17 mouse cellular contexts compared by ENCODE assay signal in genomic region chr4:46596398-46596797, GRCm38 (mm10). TPM values are rescaled to one million over a fixed set of nuclear protein-coding genes. Genes with fewer than 3 reads are reported as not detected.
DNase-seq lines count a peak whose midpoint lies in the region; ATAC-seq and TF ChIP-seq lines count a peak whose summit lies in the region.
"Had no signal": no experiment of that assay in that cellular context is flagged by ENCODE, and none has a peak within 500 bp of the region (broad histone marks: within the 10 kb centered on the region; RNA-seq: fewer than 3 reads in every experiment).

No protein-coding gene starts in this region.

- H3K36me3 ChIP-seq in lung, embryonic 15.5 days = no peaks in the 10 kb centered on the region
- H3K36me3 ChIP-seq in intestine, postnatal 0 days (ENCODE audit: control insufficient read depth, insufficient read depth) = no peaks in the 10 kb centered on the region; the same call in 1 of the 2 replicates
- no peaks in the 10 kb centered on the region for H3K36me3 ChIP-seq in midbrain, embryonic 10.5 days
- no peaks in the 10 kb centered on the region for H3K36me3 ChIP-seq in embryonic facial prominence, embryonic 10.5 days (replicated peaks)
- H3K36me3 ChIP-seq: heart, embryonic 15.5 days; hindbrain, embryonic 13.5 days; limb, embryonic 13.5 days; neural tube, embryonic 13.5 days had no signal

- peak; percentile 45 to 54 for DNase-seq in adrenal gland, adult (ENCODE audit: inconsistent age in 2 of 2, low spot score in 1 of 2)
- DNase-seq in adrenal gland, postnatal 14 days = no peak
- no peak for DNase-seq in lung, postnatal 25 days (ENCODE audit: low spot score)
- DNase-seq in cerebellum, adult 9-11 months = peak; percentile 81
- DNase-seq in midbrain, embryonic 10.5 days (ENCODE audit: low spot score) = no peak
- DNase-seq in embryonic facial prominence, embryonic 10.5 days (ENCODE audit: low spot score) = no peak
- DNase-seq: adrenal gland, adult 8-10 months; kidney, adult 18-20 months; liver, postnatal 0 days; right cerebral cortex, adult 18-20 months; thymus, adult 18-20 months had no signal

- H3K9ac ChIP-seq in lung, embryonic 15.5 days = 0 out of 2 replicates have a peak overlapping the region, but pooled peaks have one; percentile 4
- peak overlapping the region; percentile 17; the same call in 1 of the 2 replicates for H3K9ac ChIP-seq in intestine, postnatal 0 days (ENCODE audit: low read depth, low read length)
- H3K9ac ChIP-seq: heart, embryonic 15.5 days; hindbrain, embryonic 13.5 days; limb, embryonic 13.5 days; liver, postnatal 0 days; neural tube, embryonic 13.5 days had no signal

- H3K27ac ChIP-seq in lung, embryonic 15.5 days = no peak overlapping the region
- peak overlapping the region; percentile 93 for H3K27ac ChIP-seq in intestine, postnatal 0 days (ENCODE audit: low read depth, low read length)
- H3K27ac ChIP-seq in midbrain, embryonic 10.5 days (replicated peaks) = no peak overlapping the region
- H3K27ac ChIP-seq in embryonic facial prominence, embryonic 10.5 days (replicated peaks) = no peak overlapping the region
- H3K27ac ChIP-seq: heart, embryonic 15.5 days; hindbrain, embryonic 13.5 days; limb, embryonic 13.5 days; neural tube, embryonic 13.5 days had no signal

- 68% methylated on average over 6 of the region's 6 CpGs for WGBS in lung, embryonic 15.5 days
- WGBS in intestine, postnatal 0 days = 64% methylated on average over 6 of the region's 6 CpGs
- WGBS in midbrain, embryonic 10.5 days = 84% methylated on average over 6 of the region's 6 CpGs
- 82% methylated on average over 6 of the region's 6 CpGs for WGBS in embryonic facial prominence, embryonic 10.5 days

- no peak for ATAC-seq in lung, embryonic 15.5 days (ENCODE audit: borderline replicate concordance, extremely low read depth, low FRiP score, low TSS enrichment)
- ATAC-seq in intestine, postnatal 0 days = no peak
- ATAC-seq: liver, postnatal 0 days had no signal

- H3K27me3 ChIP-seq in lung, embryonic 15.5 days = peaks cover 35% of the 10 kb centered on the region
- H3K27me3 ChIP-seq in intestine, postnatal 0 days (replicated peaks; ENCODE audit: control insufficient read depth, insufficient read depth, low read length) = no peaks in the 10 kb centered on the region
- peaks cover 46% of the 10 kb centered on the region for H3K27me3 ChIP-seq in midbrain, embryonic 10.5 days (ENCODE audit: low read depth, poor library complexity, severe bottlenecking)
- H3K27me3 ChIP-seq in embryonic facial prominence, embryonic 10.5 days (replicated peaks; ENCODE audit: low read depth, poor library complexity, severe bottlenecking) = peaks cover 52% of the 10 kb centered on the region

- peaks cover 11% of the 10 kb centered on the region for H3K4me1 ChIP-seq in lung, embryonic 15.5 days
- peaks cover 4% of the 10 kb centered on the region; the same call in 1 of the 2 replicates for H3K4me1 ChIP-seq in intestine, postnatal 0 days (replicated peaks; ENCODE audit: control insufficient read depth, insufficient read depth, low read length)
- H3K4me1 ChIP-seq in midbrain, embryonic 10.5 days = peaks cover 18% of the 10 kb centered on the region
- peaks cover 11% of the 10 kb centered on the region for H3K4me1 ChIP-seq in embryonic facial prominence, embryonic 10.5 days

- H3K4me3 ChIP-seq in lung, embryonic 15.5 days = no peak overlapping the region
- no peak overlapping the region for H3K4me3 ChIP-seq in intestine, postnatal 0 days (ENCODE audit: low read depth, low read length)
- H3K4me3 ChIP-seq in midbrain, embryonic 10.5 days = no peak overlapping the region
- no peak overlapping the region for H3K4me3 ChIP-seq in embryonic facial prominence, embryonic 10.5 days
- H3K4me3 ChIP-seq: heart, embryonic 15.5 days; hindbrain, embryonic 13.5 days; limb, embryonic 13.5 days; neural tube, embryonic 13.5 days had no signal

- H3K9me3 ChIP-seq in lung, embryonic 15.5 days = no peaks in the 10 kb centered on the region
- no peaks in the 10 kb centered on the region for H3K9me3 ChIP-seq in intestine, postnatal 0 days (ENCODE audit: control insufficient read depth)
- H3K9me3 ChIP-seq in midbrain, embryonic 10.5 days (replicated peaks) = no peaks in the 10 kb centered on the region
- H3K9me3 ChIP-seq in embryonic facial prominence, embryonic 10.5 days = no peaks in the 10 kb centered on the region
- H3K9me3 ChIP-seq: heart, embryonic 15.5 days; hindbrain, embryonic 13.5 days; limb, embryonic 13.5 days; neural tube, embryonic 13.5 days had no signal

- no peak overlapping the region for H3K4me2 ChIP-seq in lung, embryonic 15.5 days
- peak overlapping the region; percentile 40 for H3K4me2 ChIP-seq in intestine, postnatal 0 days (replicated peaks; ENCODE audit: low read depth)
- H3K4me2 ChIP-seq: heart, embryonic 15.5 days; hindbrain, embryonic 13.5 days; limb, embryonic 13.5 days; neural tube, embryonic 13.5 days had no signal

- no peak for TF ChIP-seq CTCF in intestine, postnatal 0 days (IDR thresholded peaks at IDR 0.05; ENCODE audit: low read depth)

RNA-seq across cellular contexts. Expression of gene Coro2a, which starts 5.6 kb away (rescaled TPM):
- 3.3 and 5.3 TPM in 2 replicates for total RNA-seq in adrenal gland, postnatal 14 days (2021)
- polyA plus RNA-seq in lung, embryonic 15.5 days (2015; fragmentation: Nextera tagmentation; extraction: Ambion mirVana) = 3.4 and 5.3 TPM in 2 replicates
- 53.0 and 59.7 TPM in 2 replicates for polyA plus RNA-seq in intestine, postnatal 0 days (2015; fragmentation: Nextera tagmentation; extraction: Ambion mirVana)
- polyA plus RNA-seq in midbrain, embryonic 10.5 days (2016; fragmentation: Nextera tagmentation; extraction: Ambion mirVana) = 2.8 TPM in 2 replicates
- polyA plus RNA-seq in embryonic facial prominence, embryonic 10.5 days (2016; fragmentation: Nextera tagmentation; extraction: Ambion mirVana) = 7.1 and 8.5 TPM in 2 replicates

RNA-seq across cellular contexts. Expression of gene Tbc1d2, which starts 53.6 kb away (rescaled TPM):
- 2.0 and 3.1 TPM in 2 replicates for total RNA-seq in adrenal gland, postnatal 14 days (2021)
- polyA plus RNA-seq in lung, embryonic 15.5 days (2015; fragmentation: Nextera tagmentation; extraction: Ambion mirVana) = 3.6 and 3.9 TPM in 2 replicates
- 5.1 and 5.2 TPM in 2 replicates for polyA plus RNA-seq in intestine, postnatal 0 days (2015; fragmentation: Nextera tagmentation; extraction: Ambion mirVana)
- 0.65 and 0.76 TPM in 2 replicates for polyA plus RNA-seq in midbrain, embryonic 10.5 days (2016; fragmentation: Nextera tagmentation; extraction: Ambion mirVana)
- 2.3 TPM in 2 replicates for polyA plus RNA-seq in embryonic facial prominence, embryonic 10.5 days (2016; fragmentation: Nextera tagmentation; extraction: Ambion mirVana)

Comparison
In these comparisons a context has a peak if more than half of its experiments do, and no peak if none do; other contexts are left out.
1. DNase-seq: peak in adrenal gland, adult (2 of 2) and cerebellum, adult 9-11 months (single experiment); none in adrenal gland, postnatal 14 days (single experiment), lung, postnatal 25 days (single experiment), midbrain, embryonic 10.5 days (single experiment) and embryonic facial prominence, embryonic 10.5 days (single experiment).